Mouse (Mus musculus): ENCODE measurements around the gene Dmrta1.

GRCm38 (mm10) chr4:89697951-89698350 is 18.7 kb downstream of the Dmrta1 start:
- no peak for TF ChIP-seq CTCF (IDR thresholded peaks at IDR 0.05)
- no peak for TF ChIP-seq POLR2A (IDR thresholded peaks at IDR 0.05; ENCODE audit: insufficient read depth, low read depth, low read length)
- no peak for TF ChIP-seq EP300 (IDR thresholded peaks at IDR 0.05; ENCODE audit: insufficient read depth, low read depth, low read length)
